Mouse (Mus musculus) limb, embryonic 11.5 days (tissue): ENCODE measurements around the gene Pter. TPM values are rescaled to one million over a fixed set of nuclear protein-coding genes. Genes with fewer than 3 reads are reported as not detected.

Experiments used
- polyA plus RNA-seq: library from polyadenylated mRNA; unstranded; fragments of >200 nt; fragmentation: Nextera tagmentation; extraction: Ambion mirVana; gene quantifications from 2 replicates; pipeline ENCODE4 v1.2.1, GENCODE M21; 2014

The Pter gene
- polyA plus RNA-seq, 1 experiment from 2014 or later = 13.2 TPM

Other genes with a start within 250 kb of the Pter start
- 0.47 and 0.54 TPM in 2 replicates for gene C1ql3, start 87.8 kb downstream of the Pter start, polyA plus RNA-seq